18 mouse cellular contexts compared by ENCODE assay signal in genomic region chr3:158207840-158208239, GRCm38 (mm10).
A peak's percentile ranks its signal among the peaks of the same experiment; 100 is the strongest.
DNase-seq lines count a peak whose midpoint lies in the region; ATAC-seq and TF ChIP-seq lines count a peak whose summit lies in the region.
"Had no signal": no experiment of that assay in that cellular context is flagged by ENCODE, and none has a peak within 500 bp of the region (broad histone marks: within the 10 kb centered on the region; RNA-seq: fewer than 3 reads in every experiment).

No protein-coding gene starts in this region.

- no peaks in the 10 kb centered on the region for H3K27me3 ChIP-seq in forebrain, embryonic 11.5 days (ENCODE audit: control insufficient read depth, insufficient read depth, low read length)
- H3K27me3 ChIP-seq in forebrain, postnatal 0 days (ENCODE audit: insufficient read depth, low read length), result no peaks in the 10 kb centered on the region
- no peaks in the 10 kb centered on the region for H3K27me3 ChIP-seq in midbrain, embryonic 12.5 days
- H3K27me3 ChIP-seq in midbrain, embryonic 10.5 days (ENCODE audit: low read depth, poor library complexity, severe bottlenecking), result no peaks in the 10 kb centered on the region
- H3K27me3 ChIP-seq in liver, postnatal 0 days (ENCODE audit: insufficient read depth, low read length), result no peaks in the 10 kb centered on the region
- H3K27me3 ChIP-seq: megakaryocyte, embryonic 14.5 days; Patski had no signal

- 44% methylated on average over 2 of the region's 2 CpGs for WGBS in forebrain, embryonic 11.5 days
- WGBS in forebrain, postnatal 0 days, result 11% methylated on average over 2 of the region's 2 CpGs
- WGBS in midbrain, embryonic 12.5 days, result 53% methylated on average over 2 of the region's 2 CpGs
- WGBS in midbrain, embryonic 10.5 days, result 58% methylated on average over 2 of the region's 2 CpGs
- 42% methylated on average over 2 of the region's 2 CpGs for WGBS in liver, postnatal 0 days (ENCODE audit: insufficient replicate concordance)

- H3K27ac ChIP-seq in forebrain, embryonic 11.5 days (ENCODE audit: low read depth, low read length), result no peak overlapping the region
- H3K27ac ChIP-seq in forebrain, postnatal 0 days (ENCODE audit: low read depth, low read length), result no peak overlapping the region
- no peak overlapping the region for H3K27ac ChIP-seq in midbrain, embryonic 12.5 days (replicated peaks)
- H3K27ac ChIP-seq in midbrain, embryonic 10.5 days (replicated peaks), result no peak overlapping the region
- H3K27ac ChIP-seq in liver, postnatal 0 days (ENCODE audit: low read depth), result no peak overlapping the region
- H3K27ac ChIP-seq: heart, adult 2 months had no signal

- intact Hi-C loops in heart, postnatal 25 days (cut with DNase I), result no loop called here

- no peak for DNase-seq in forebrain, embryonic 11.5 days (ENCODE audit: low spot score)
- no peak for DNase-seq in forebrain, postnatal 0 days
- DNase-seq in midbrain, embryonic 10.5 days (ENCODE audit: low spot score), result no peak
- peak; percentile 2 for DNase-seq in kidney, postnatal 14 days
- no peak for DNase-seq in heart, postnatal 25 days (ENCODE audit: low spot score)
- no peak for DNase-seq in liver, postnatal 0 days
- DNase-seq in testis, postnatal 14 days (ENCODE audit: low spot score), result no peak
- DNase-seq: adrenal gland, adult 8-10 months; cerebellum, postnatal 10 days; gastrocnemius, postnatal 10 days; heart, adult 2 months; lung, adult 2 months; thymus, postnatal 36 days had no signal

- H3K4me1 ChIP-seq in forebrain, embryonic 11.5 days (replicated peaks; ENCODE audit: control insufficient read depth, insufficient read depth, low read length), result no peaks in the 10 kb centered on the region
- H3K4me1 ChIP-seq in forebrain, postnatal 0 days (ENCODE audit: insufficient read depth), result no peaks in the 10 kb centered on the region
- H3K4me1 ChIP-seq in midbrain, embryonic 12.5 days, result no peaks in the 10 kb centered on the region
- no peaks in the 10 kb centered on the region for H3K4me1 ChIP-seq in midbrain, embryonic 10.5 days
- no peaks in the 10 kb centered on the region for H3K4me1 ChIP-seq in liver, postnatal 0 days (ENCODE audit: insufficient read depth)
- H3K4me1 ChIP-seq: megakaryocyte, embryonic 14.5 days had no signal

- ATAC-seq in forebrain, embryonic 11.5 days (replicated peaks; ENCODE audit: low FRiP score), result peak; percentile 70
- ATAC-seq in forebrain, postnatal 0 days, result no peak
- peak; percentile 44; the same call in 1 of the 2 replicates for ATAC-seq in midbrain, embryonic 12.5 days (ENCODE audit: low FRiP score, low read depth)
- no peak for ATAC-seq in liver, postnatal 0 days
- ATAC-seq: Patski had no signal

- no peak overlapping the region for H3K4me3 ChIP-seq in forebrain, embryonic 11.5 days (ENCODE audit: low read depth, low read length)
- no peak overlapping the region for H3K4me3 ChIP-seq in forebrain, postnatal 0 days (ENCODE audit: low read depth, low read length)
- H3K4me3 ChIP-seq in midbrain, embryonic 12.5 days, result no peak overlapping the region
- H3K4me3 ChIP-seq in midbrain, embryonic 10.5 days, result no peak overlapping the region
- no peak overlapping the region for H3K4me3 ChIP-seq in liver, postnatal 0 days (ENCODE audit: low read depth, low read length)
- H3K4me3 ChIP-seq: heart, adult 2 months; megakaryocyte, embryonic 14.5 days; myocyte had no signal

- no peak overlapping the region for H3K9ac ChIP-seq in forebrain, embryonic 11.5 days (ENCODE audit: low read length)
- H3K9ac ChIP-seq in forebrain, postnatal 0 days, result no peak overlapping the region
- H3K9ac ChIP-seq in midbrain, embryonic 12.5 days (replicated peaks), result no peak overlapping the region
- no peak overlapping the region for H3K9ac ChIP-seq in liver, postnatal 0 days (replicated peaks)

- no peaks in the 10 kb centered on the region for H3K36me3 ChIP-seq in forebrain, embryonic 11.5 days (ENCODE audit: control insufficient read depth, insufficient read depth, low read length)
- H3K36me3 ChIP-seq in forebrain, postnatal 0 days (ENCODE audit: insufficient read depth), result no peaks in the 10 kb centered on the region
- H3K36me3 ChIP-seq in midbrain, embryonic 12.5 days, result no peaks in the 10 kb centered on the region
- H3K36me3 ChIP-seq in midbrain, embryonic 10.5 days, result no peaks in the 10 kb centered on the region
- no peaks in the 10 kb centered on the region for H3K36me3 ChIP-seq in liver, postnatal 0 days (replicated peaks; ENCODE audit: insufficient read depth, low read length)

- TF ChIP-seq EP300 in liver, postnatal 0 days (IDR thresholded peaks at IDR 0.05; ENCODE audit: low read depth), result no peak

- no peak for TF ChIP-seq CTCF in forebrain, postnatal 0 days (IDR thresholded peaks at IDR 0.05; ENCODE audit: low read depth)
- TF ChIP-seq CTCF in liver, postnatal 0 days (IDR thresholded peaks at IDR 0.05; ENCODE audit: low read depth), result no peak

- no peak overlapping the region for H3K4me2 ChIP-seq in forebrain, embryonic 11.5 days (ENCODE audit: low read depth, low read length, severe bottlenecking)
- H3K4me2 ChIP-seq in forebrain, postnatal 0 days (ENCODE audit: low read depth), result no peak overlapping the region
- H3K4me2 ChIP-seq in midbrain, embryonic 12.5 days (replicated peaks), result no peak overlapping the region
- H3K4me2 ChIP-seq in liver, postnatal 0 days (ENCODE audit: low read depth, low read length), result no peak overlapping the region
- H3K4me2 ChIP-seq: liver, embryonic 11.5 days had no signal

- no peaks in the 10 kb centered on the region for H3K9me3 ChIP-seq in forebrain, embryonic 11.5 days (ENCODE audit: control insufficient read depth, low read length)
- no peaks in the 10 kb centered on the region for H3K9me3 ChIP-seq in forebrain, postnatal 0 days (ENCODE audit: low read length)
- H3K9me3 ChIP-seq in midbrain, embryonic 12.5 days, result no peaks in the 10 kb centered on the region
- no peaks in the 10 kb centered on the region for H3K9me3 ChIP-seq in midbrain, embryonic 10.5 days (replicated peaks)
- H3K9me3 ChIP-seq in liver, postnatal 0 days (ENCODE audit: low read length), result no peaks in the 10 kb centered on the region
- H3K9me3 ChIP-seq: megakaryocyte, embryonic 14.5 days had no signal

Comparison
In these comparisons a context has a peak if more than half of its experiments do, and no peak if none do; other contexts are left out.
1. ATAC-seq: peak in forebrain, embryonic 11.5 days (single experiment) and midbrain, embryonic 12.5 days (single experiment); none in forebrain, postnatal 0 days (single experiment) and liver, postnatal 0 days (single experiment).